Mouse (Mus musculus) NIH3T3 (cell line): Measurements from ENCODE around the gene Snap91.
A peak's percentile ranks its signal among the peaks of the same experiment; 100 is the strongest.

Experiments used
- DNase-seq: peaks from one replicate; pipeline ENCODE4 v3.0.0-alpha.2; 2012; ENCODE audit warnings: low read depth

Snap91 gene

GRCm38 (mm10) chr9:86813327-86813726, 67.1 kb downstream of the Snap91 start:
- no peak for DNase-seq

GRCm38 (mm10) chr9:86810696-86811232, 69.7 kb downstream of the Snap91 start:
- DNase-seq, result peak; percentile 24

- no peak for DNase-seq
These were observed 70.2 kb downstream of the Snap91 start for GRCm38 (mm10) chr9:86810213-86810612.

- peak; percentile 61 for DNase-seq
These were observed 79.8 kb downstream of the Snap91 start for GRCm38 (mm10) chr9:86800600-86801163.

GRCm38 (mm10) chr9:86799099-86799498, 81.4 kb downstream of the Snap91 start:
- no peak for DNase-seq

DNA sequence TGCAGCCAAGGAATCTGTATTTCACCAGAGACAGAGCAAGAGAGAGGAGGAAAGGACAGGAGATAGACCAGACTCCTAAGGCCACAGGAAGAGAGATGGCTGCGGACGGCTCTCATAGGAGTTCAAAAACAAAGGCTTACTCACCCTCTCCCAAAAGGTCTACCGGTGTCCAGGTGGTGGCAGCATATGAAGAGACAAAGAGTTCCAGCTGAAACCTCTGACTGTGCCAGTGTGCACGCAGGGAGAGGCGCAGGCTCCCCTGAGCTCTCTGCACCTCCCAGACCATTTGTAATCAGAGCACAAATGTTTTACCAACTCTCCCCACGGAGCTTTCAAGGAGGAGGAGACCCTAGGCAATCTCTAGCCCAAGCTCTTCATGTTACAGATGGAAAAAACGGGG, 81.8 kb downstream of the Snap91 start:
- DNase-seq, result no peak

DNA sequence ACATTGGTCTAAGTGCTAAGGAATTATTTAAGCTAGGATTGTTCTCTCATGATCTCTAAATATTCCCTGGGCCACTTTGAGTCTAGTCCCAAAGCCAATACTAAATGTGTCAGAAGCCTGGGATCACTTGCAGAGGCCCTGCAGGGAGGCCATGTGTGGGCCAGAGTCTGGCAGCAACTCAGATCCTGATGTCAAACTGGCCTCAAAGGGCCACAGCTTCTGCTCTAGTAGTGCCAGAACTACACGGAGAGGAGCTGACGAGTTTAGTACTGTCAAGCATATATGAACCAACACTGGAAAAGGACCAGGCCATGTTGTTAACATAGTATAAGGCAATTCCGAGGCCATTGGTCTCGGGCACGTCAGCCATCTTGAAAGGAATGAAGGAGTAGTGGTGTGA, 82.3 kb downstream of the Snap91 start:
- DNase-seq, result no peak

- DNase-seq, result no peak
These were observed 82.9 kb downstream of the Snap91 start for GRCm38 (mm10) chr9:86797553-86797952.

- no peak for DNase-seq
These were observed 85.2 kb downstream of the Snap91 start for GRCm38 (mm10) chr9:86795236-86795635.

- no peak for DNase-seq
These were observed 88.5 kb downstream of the Snap91 start for GRCm38 (mm10) chr9:86791927-86792326.

DNA sequence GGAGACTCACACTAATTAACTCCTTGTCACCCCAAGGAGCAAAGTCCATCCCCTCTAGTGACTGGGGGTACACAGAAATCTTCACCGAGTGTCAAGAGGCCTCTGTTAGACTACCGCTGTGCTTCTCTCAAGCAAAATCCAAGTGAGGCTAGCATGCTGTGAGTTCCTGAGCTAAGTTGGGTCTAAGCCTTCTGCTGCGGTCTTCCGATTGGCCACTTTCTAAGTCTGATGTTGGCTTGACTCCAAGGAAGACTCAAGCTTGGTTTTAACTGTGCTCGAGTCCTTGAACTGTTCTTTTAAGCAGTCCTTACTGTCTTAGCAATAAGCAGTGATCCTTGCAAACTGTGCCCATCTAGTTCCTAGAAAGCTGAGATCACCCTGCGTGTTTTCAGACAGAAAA, 91.3 kb downstream of the Snap91 start:
- DNase-seq, result peak; percentile 47

DNA sequence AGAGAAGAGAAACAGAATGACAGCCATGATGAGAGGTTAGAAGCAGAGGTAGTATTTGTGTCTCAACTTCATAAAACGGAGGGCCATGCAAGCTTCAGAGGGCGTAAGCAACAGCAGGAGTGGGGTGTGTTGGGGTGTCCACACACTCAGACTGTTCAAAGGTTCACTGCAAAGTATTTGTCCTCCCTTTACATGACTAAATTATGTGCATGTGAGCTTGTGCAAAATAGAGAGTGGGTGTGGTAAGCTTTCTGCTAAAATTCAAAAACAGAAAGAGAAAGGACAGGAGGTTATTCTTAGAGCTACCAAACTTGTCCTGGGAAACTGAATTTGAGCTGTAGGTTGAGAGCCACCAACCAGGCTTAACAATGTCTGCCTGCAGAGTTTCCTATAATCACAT, 97.6 kb downstream of the Snap91 start:
- no peak for DNase-seq

DNA sequence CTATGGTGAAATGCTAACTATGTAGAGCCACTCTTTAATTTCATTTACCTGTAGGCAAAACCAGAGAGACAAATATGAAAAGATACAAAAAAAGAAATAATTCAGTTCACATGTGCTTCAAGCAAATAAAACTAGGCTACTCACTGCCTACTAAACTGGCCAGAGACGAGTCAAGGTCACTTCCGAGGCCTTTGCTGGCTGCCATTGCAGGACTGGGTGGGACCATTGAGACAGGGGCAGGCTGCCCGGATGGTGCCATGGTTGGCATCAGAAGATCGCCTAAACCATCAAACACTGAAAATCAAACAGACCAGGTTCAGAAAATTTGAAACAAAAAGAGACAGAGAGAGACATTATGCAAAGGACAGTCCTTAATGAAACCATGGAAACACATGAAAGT, 99.0 kb downstream of the Snap91 start:
- no peak for DNase-seq

GRCm38 (mm10) chr9:86778212-86778611, 102.2 kb downstream of the Snap91 start:
- DNase-seq, result no peak

DNA sequence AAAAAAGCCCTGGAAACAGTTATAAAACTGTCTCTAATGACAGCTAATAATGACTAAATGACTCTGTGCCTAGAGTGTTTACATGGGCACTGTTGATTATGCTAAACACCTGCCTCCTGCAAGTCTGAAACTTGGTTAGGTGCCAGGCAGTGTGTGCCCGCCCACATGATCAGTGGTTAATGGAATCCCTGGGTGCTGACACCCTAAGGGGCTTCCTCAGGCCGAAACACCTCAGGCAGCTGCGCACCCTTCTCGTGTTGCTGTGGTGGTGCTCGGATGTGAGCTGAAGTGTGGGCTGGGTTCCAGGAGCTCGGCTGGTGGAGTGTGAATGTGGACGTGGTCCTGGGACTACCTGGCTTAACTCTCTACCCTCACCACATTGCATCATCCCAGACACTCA, 103.1 kb downstream of the Snap91 start:
- no peak for DNase-seq

DNA sequence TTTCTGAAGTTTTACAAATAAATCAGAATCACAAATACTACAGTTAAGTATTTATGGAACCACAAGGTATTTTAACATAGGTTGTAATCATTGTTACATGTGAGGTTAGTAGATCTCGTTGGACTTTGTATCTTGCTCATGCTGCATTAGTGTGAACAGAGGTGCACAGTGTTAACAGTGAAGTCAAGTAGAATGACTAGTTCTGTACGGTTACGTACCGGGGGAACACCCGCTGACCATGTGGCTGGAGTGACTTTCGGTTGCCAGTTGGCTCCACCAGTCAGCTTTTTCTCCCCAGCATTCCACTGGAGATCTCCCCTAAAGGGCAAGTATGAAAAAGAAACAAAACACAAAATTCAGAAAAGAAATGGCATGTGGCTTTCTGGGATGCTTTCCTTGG, 105.1 kb downstream of the Snap91 start:
- DNase-seq, result no peak

- DNase-seq, result no peak
These were observed 106.5 kb downstream of the Snap91 start for GRCm38 (mm10) chr9:86773996-86774395.

DNA sequence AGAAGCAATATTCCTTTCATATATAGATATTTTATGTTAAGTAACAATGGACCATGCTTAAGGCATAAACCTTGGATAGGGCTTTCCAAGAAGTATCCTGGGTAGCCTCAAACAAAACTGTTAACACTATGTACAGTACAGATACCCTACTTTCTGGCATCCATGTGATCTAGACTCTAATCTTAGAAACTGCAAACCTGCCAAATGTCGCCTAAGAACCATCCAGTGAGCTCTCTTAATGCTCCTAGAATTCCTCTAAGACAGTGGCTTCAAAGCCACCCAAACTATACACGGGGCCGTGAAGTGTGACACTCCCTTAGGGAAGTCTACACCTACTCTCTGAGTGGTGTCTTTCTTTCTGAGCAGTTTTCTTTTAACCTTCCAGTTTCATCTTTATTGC, 107.6 kb downstream of the Snap91 start:
- DNase-seq, result no peak

- DNase-seq, result no peak
These were observed 113.5 kb downstream of the Snap91 start for GRCm38 (mm10) chr9:86766991-86767390.

DNA sequence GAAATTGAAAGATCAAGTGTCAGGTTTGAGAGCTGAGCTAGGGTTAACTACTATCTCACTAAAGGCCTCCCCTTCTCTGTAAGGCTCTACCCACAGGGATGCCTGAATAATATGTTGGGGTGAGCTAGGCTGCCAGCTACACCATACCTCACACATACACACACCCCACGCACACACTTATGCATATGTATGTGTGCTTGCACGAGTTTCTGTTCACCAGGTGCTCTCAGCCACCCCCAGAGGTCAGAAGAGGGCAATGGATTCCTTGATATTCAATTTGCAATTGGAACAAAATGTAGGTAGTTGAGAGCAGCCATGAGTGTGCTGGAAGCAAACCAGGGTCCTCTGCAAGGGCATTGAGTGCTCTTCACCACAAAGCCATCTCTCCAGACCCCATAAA, 116.5 kb downstream of the Snap91 start:
- DNase-seq, result no peak

GRCm38 (mm10) chr9:86762477-86763376, 117.7 kb downstream of the Snap91 start:
- no peak for DNase-seq

GRCm38 (mm10) chr9:86745926-86746581, 134.4 kb downstream of the Snap91 start:
- peak; percentile 87 for DNase-seq

DNA sequence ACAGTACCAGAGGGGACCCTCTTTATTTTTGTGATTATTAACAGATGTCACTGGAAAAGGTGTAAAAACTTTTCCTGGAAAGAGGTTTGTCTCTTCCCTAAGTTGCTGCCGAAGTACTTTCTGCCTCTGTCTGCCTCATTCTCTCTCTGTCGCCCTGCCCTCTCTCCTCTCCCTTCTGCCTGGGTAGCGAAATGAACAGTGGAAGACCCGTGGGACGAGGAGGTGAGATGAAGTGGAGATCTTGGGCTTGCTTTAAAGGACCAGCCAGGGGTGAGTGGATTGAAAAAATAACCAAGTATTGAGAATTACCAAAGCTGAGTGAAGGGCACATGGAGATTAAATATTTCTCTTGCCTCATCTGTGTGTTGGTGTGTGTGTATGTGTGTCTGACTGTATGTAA, 136.4 kb downstream of the Snap91 start:
- DNase-seq, result no peak
